Mouse (Mus musculus) brain, embryonic 14.5 days (tissue): Measurements from ENCODE around the gene Hist1h3c.

Source experiments
- CTCF ChIP-seq: fragments of 200-500 bp; IDR thresholded peaks from 2 replicates; pipeline ENCODE4 v1.5.1; 2012; ENCODE audit warnings: inconsistent platforms, mild to moderate bottlenecking, moderate library complexity, borderline replicate concordance; ENCODE audit not compliant: insufficient read depth, insufficient read length; ENCODE audit errors: extremely low read depth
- POLR2A ChIP-seq: fragments of 200-500 bp; IDR thresholded peaks from 2 replicates; pipeline ENCODE4 v1.6.1; 2012; ENCODE audit warnings: mild to moderate bottlenecking, inconsistent platforms, borderline replicate concordance; ENCODE audit not compliant: poor library complexity, insufficient read depth, insufficient read length, severe bottlenecking; ENCODE audit errors: extremely low read depth

DNA sequence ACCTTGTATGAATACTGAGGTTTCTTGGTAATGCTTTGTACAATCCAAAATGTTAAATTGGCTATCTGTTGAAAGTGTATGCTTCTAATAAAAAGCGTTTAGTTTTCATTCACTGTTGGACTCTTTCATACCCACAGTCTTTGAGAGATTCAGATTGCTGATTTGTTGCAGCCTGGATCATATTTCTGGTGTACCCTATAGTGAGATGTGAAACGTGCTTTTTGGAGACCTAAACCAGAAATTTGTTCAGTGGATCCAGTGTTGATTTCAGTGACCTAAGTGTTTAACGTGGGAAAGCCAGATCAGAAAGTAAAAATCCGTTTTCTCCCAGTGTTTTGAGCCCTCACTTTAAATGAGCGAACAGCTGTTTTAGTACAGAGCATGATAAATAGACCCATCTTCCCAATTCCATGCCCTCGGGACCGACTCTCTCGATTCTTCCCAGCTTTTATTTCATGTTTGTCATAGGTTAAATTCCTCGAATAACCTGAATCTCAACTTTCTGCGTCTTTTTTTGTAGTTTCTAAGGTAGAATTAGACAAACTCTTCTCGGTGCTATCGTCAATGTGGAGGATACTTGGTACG lies 5.1 kb downstream of the Hist1h3c start:
- TF ChIP-seq POLR2A (no peak), CTCF (no peak)
